Mouse (Mus musculus): ENCODE measurements around the gene Spns3. TPM values are rescaled to one million over a fixed set of nuclear protein-coding genes. Genes with fewer than 3 reads are reported as not detected.

The Spns3 gene
- polyA plus RNA-seq, 1 experiment from 2014 or later = not detected

- Histone ChIP-seq H3K79me2 (ENCODE audit: inconsistent target) (no peaks in the 10 kb centered on the region), H3K4me3 (ENCODE audit: inconsistent target) (no peak overlapping the region), H3K36me3 (ENCODE audit: inconsistent target) (no peaks in the 10 kb centered on the region), H3K27ac (no peak overlapping the region)
- WGBS (ENCODE audit: missing documents) = 65% methylated on average over 2 of the region's 3 CpGs
Measured at GRCm38 (mm10) chr11:72514967-72515366, 35.3 kb downstream of the Spns3 start.

GRCm38 (mm10) chr11:72508651-72509050, 41.7 kb downstream of the Spns3 start:
- H3K36me3 ChIP-seq (ENCODE audit: inconsistent target) = no peaks in the 10 kb centered on the region
- H3K79me2 ChIP-seq (ENCODE audit: inconsistent target) = no peaks in the 10 kb centered on the region
- no peak overlapping the region for H3K27ac ChIP-seq
- WGBS (ENCODE audit: missing documents) = 96% methylated on average over 5 of the region's 5 CpGs
- no peak overlapping the region for H3K4me3 ChIP-seq (ENCODE audit: inconsistent target)

GRCm38 (mm10) chr11:72507651-72508050, 42.7 kb downstream of the Spns3 start:
- Histone ChIP-seq H3K4me3 (ENCODE audit: inconsistent target) (no peak overlapping the region), H3K79me2 (ENCODE audit: inconsistent target) (no peaks in the 10 kb centered on the region), H3K36me3 (ENCODE audit: inconsistent target) (no peaks in the 10 kb centered on the region), H3K27ac (no peak overlapping the region)

GRCm38 (mm10) chr11:72504016-72504797, 46.1 kb downstream of the Spns3 start:
- Histone ChIP-seq H3K4me3 (ENCODE audit: inconsistent target) (no peak overlapping the region), H3K27ac (no peak overlapping the region), H3K36me3 (ENCODE audit: inconsistent target) (no peaks in the 10 kb centered on the region), H3K79me2 (ENCODE audit: inconsistent target) (no peaks in the 10 kb centered on the region)
- 85% methylated on average over 10 of the region's 10 CpGs for WGBS (ENCODE audit: missing documents)

GRCm38 (mm10) chr11:72503501-72503921, 46.8 kb downstream of the Spns3 start:
- Histone ChIP-seq H3K27ac (no peak overlapping the region), H3K79me2 (ENCODE audit: inconsistent target) (no peaks in the 10 kb centered on the region), H3K36me3 (ENCODE audit: inconsistent target) (no peaks in the 10 kb centered on the region), H3K4me3 (ENCODE audit: inconsistent target) (no peak overlapping the region)
- WGBS (ENCODE audit: missing documents) = 60% methylated on average over 5 of the region's 5 CpGs

GRCm38 (mm10) chr11:72502236-72502635, 48.1 kb downstream of the Spns3 start:
- Histone ChIP-seq H3K79me2 (ENCODE audit: inconsistent target) (no peaks in the 10 kb centered on the region), H3K27ac (no peak overlapping the region), H3K4me3 (ENCODE audit: inconsistent target) (no peak overlapping the region), H3K36me3 (ENCODE audit: inconsistent target) (no peaks in the 10 kb centered on the region)
- 74% methylated on average over 8 of the region's 8 CpGs for WGBS (ENCODE audit: missing documents)

- no peaks in the 10 kb centered on the region for H3K79me2 ChIP-seq (ENCODE audit: inconsistent target)
- WGBS (ENCODE audit: missing documents) = 34% methylated on average over 5 of the region's 5 CpGs
- no peaks in the 10 kb centered on the region for H3K36me3 ChIP-seq (ENCODE audit: inconsistent target)
- H3K4me3 ChIP-seq (ENCODE audit: inconsistent target) = no peak overlapping the region
- H3K27ac ChIP-seq = no peak overlapping the region
Measured at GRCm38 (mm10) chr11:72501426-72502002, 48.8 kb downstream of the Spns3 start.

- no peaks in the 10 kb centered on the region for H3K79me2 ChIP-seq (ENCODE audit: inconsistent target)
- 100% methylated on average over 4 of the region's 4 CpGs for WGBS (ENCODE audit: missing documents)
- H3K36me3 ChIP-seq (ENCODE audit: inconsistent target) = no peaks in the 10 kb centered on the region
- no peak overlapping the region for H3K4me3 ChIP-seq (ENCODE audit: inconsistent target)
- H3K27ac ChIP-seq = no peak overlapping the region
Measured at GRCm38 (mm10) chr11:72500139-72500538, 50.2 kb downstream of the Spns3 start.

- 88% methylated on average over 4 of the region's 4 CpGs for WGBS (ENCODE audit: missing documents)
- no peaks in the 10 kb centered on the region for H3K36me3 ChIP-seq (ENCODE audit: inconsistent target)
Measured at GRCm38 (mm10) chr11:72497367-72497766, 52.9 kb downstream of the Spns3 start.

GRCm38 (mm10) chr11:72496775-72497174, 53.5 kb downstream of the Spns3 start:
- no peak overlapping the region for H3K4me3 ChIP-seq (ENCODE audit: inconsistent target)
- WGBS (ENCODE audit: missing documents) = 100% methylated on average over 1 of the region's 1 CpGs
- H3K27ac ChIP-seq = no peak overlapping the region
- H3K36me3 ChIP-seq (ENCODE audit: inconsistent target) = no peaks in the 10 kb centered on the region
- no peaks in the 10 kb centered on the region for H3K79me2 ChIP-seq (ENCODE audit: inconsistent target)

More at GRCm38 (mm10) chr11:72497367-72497766, 52.9 kb downstream of the Spns3 start:
- Histone ChIP-seq H3K27ac (no peak overlapping the region), H3K79me2 (ENCODE audit: inconsistent target) (no peaks in the 10 kb centered on the region), H3K4me3 (ENCODE audit: inconsistent target) (no peak overlapping the region)

- Histone ChIP-seq H3K27ac (no peak overlapping the region), H3K79me2 (ENCODE audit: inconsistent target) (no peaks in the 10 kb centered on the region), H3K36me3 (ENCODE audit: inconsistent target) (no peaks in the 10 kb centered on the region), H3K4me3 (ENCODE audit: inconsistent target) (no peak overlapping the region)
- WGBS (ENCODE audit: missing documents) = 66% methylated on average over 3 of the region's 3 CpGs
Measured at GRCm38 (mm10) chr11:72496066-72496465, 54.2 kb downstream of the Spns3 start.

GRCm38 (mm10) chr11:72494046-72494988, 56.0 kb downstream of the Spns3 start:
- H3K4me3 ChIP-seq (ENCODE audit: inconsistent target) = no peak overlapping the region
- 76% methylated on average over 8 of the region's 8 CpGs for WGBS (ENCODE audit: missing documents)
- H3K27ac ChIP-seq = no peak overlapping the region
- no peaks in the 10 kb centered on the region for H3K36me3 ChIP-seq (ENCODE audit: inconsistent target)
- no peaks in the 10 kb centered on the region for H3K79me2 ChIP-seq (ENCODE audit: inconsistent target)

GRCm38 (mm10) chr11:72491130-72491960, 59.0 kb downstream of the Spns3 start:
- Histone ChIP-seq H3K79me2 (ENCODE audit: inconsistent target) (no peaks in the 10 kb centered on the region), H3K4me3 (ENCODE audit: inconsistent target) (no peak overlapping the region), H3K27ac (no peak overlapping the region), H3K36me3 (ENCODE audit: inconsistent target) (no peaks in the 10 kb centered on the region)
- WGBS (ENCODE audit: missing documents) = 58% methylated on average over 15 of the region's 15 CpGs

- H3K36me3 ChIP-seq (ENCODE audit: inconsistent target) = no peaks in the 10 kb centered on the region
- under 1% methylated on average over 42 of the region's 42 CpGs for WGBS (ENCODE audit: missing documents)
- H3K27ac ChIP-seq = no peak within 1 kb of the TSS
- no peak within 1 kb of the TSS for H3K4me3 ChIP-seq (ENCODE audit: inconsistent target)
- no peaks in the 10 kb centered on the region for H3K79me2 ChIP-seq (ENCODE audit: inconsistent target)
Measured at GRCm38 (mm10) chr11:72489881-72490301, 60.4 kb downstream of the Spns3 start, which contains the start of gene Spns2. Spns2 (minus strand) TSS chr11:72489904.

Data from macrophage (primary cell).